Mouse (Mus musculus) ovary, adult 10 weeks (tissue): ENCODE results near the gene Lgr6. TPM values are rescaled to one million over a fixed set of nuclear protein-coding genes. Genes with fewer than 3 reads are reported as not detected.

ENCODE experiments used
- polyA plus RNA-seq: library from polyadenylated mRNA; stranded (reverse); fragments of 350-450 nt; fragmentation: Illumina TruSeq; extraction: RNeasy Lipid Tissue Mini Kit (QIAGEN cat#74804); gene quantifications from one replicate; pipeline ENCODE4 v1.2.3, GENCODE M21; 2014

The Lgr6 gene
- 25.0 TPM for polyA plus RNA-seq

GRCm38 (mm10) chr1:135105124-135105523 lies at the start of gene Lgr6:
Lgr6 (minus strand) TSS chr1:135105276.

GRCm38 (mm10) chr1:135146077-135146945 lies 41.2 kb upstream of the Lgr6 start, which contains the start of gene Arl8a:
Arl8a (plus strand) TSS chr1:135146824.

GRCm38 (mm10) chr1:135132473-135132872 lies 27.4 kb upstream of the Lgr6 start, which contains the start of gene Ptpn7:
Ptpn7 (plus strand) TSS chr1:135132700.

GRCm38 (mm10) chr1:134962053-134962803 lies 142.8 kb downstream of the Lgr6 start, which contains the start of gene Ube2t:
Ube2t (plus strand) TSS chr1:134962565.

GRCm38 (mm10) chr1:134955637-134956176 lies 149.4 kb downstream of the Lgr6 start, which contains the start of gene Ppp1r12b:
Ppp1r12b (minus strand) TSS chr1:134955942.

Other genes starting within 250 kb of the Lgr6 start
- gene Ppp1r12b, start 149.3 kb downstream of the Lgr6 start, polyA plus RNA-seq = 44.0 TPM
- gene Ube2t, start 142.7 kb downstream of the Lgr6 start, polyA plus RNA-seq = 21.1 TPM
- 0.14 TPM for gene Ptpn7, start 27.4 kb upstream of the Lgr6 start, polyA plus RNA-seq
- 18.4 TPM for gene Arl8a, start 41.5 kb upstream of the Lgr6 start, polyA plus RNA-seq
- gene Gpr37l1, start 62.4 kb upstream of the Lgr6 start, polyA plus RNA-seq = not detected
- gene Elf3, start 153.3 kb upstream of the Lgr6 start, polyA plus RNA-seq = 0.71 TPM
- 14.5 TPM for gene Rnpep, start 178.8 kb upstream of the Lgr6 start, polyA plus RNA-seq
- gene Timm17a, start 208.5 kb upstream of the Lgr6 start, polyA plus RNA-seq = 20.6 TPM
- 7.6 TPM for gene Lmod1, start 219.5 kb upstream of the Lgr6 start, polyA plus RNA-seq